Mouse (Mus musculus) brain, embryonic 14.5 days (tissue): ENCODE measurements around the gene Nfkb1.

Experiments
- CTCF ChIP-seq: fragments of 200-500 bp; IDR thresholded peaks from 2 replicates; pipeline ENCODE4 v1.5.1; 2012; ENCODE audit warnings: inconsistent platforms, mild to moderate bottlenecking, moderate library complexity, borderline replicate concordance; ENCODE audit not compliant: insufficient read depth, insufficient read length; ENCODE audit errors: extremely low read depth
- POLR2A ChIP-seq: fragments of 200-500 bp; IDR thresholded peaks from 2 replicates; pipeline ENCODE4 v1.6.1; 2012; ENCODE audit warnings: mild to moderate bottlenecking, inconsistent platforms, borderline replicate concordance; ENCODE audit not compliant: poor library complexity, insufficient read depth, insufficient read length, severe bottlenecking; ENCODE audit errors: extremely low read depth

GRCm38 (mm10) chr3:135675480-135675879 lies 15.9 kb downstream of the Nfkb1 start:
- no peak for TF ChIP-seq CTCF
- no peak for TF ChIP-seq POLR2A
